Mouse (Mus musculus) regulatory T cell (primary cell): ENCODE results near the gene Rasgrp2.

Source experiments
- in situ Hi-C: fragments of 300-600 bp; cut with MboI, MseI; formaldehyde crosslinking; loops from one replicate; pipeline ENCODE4 v1.15.1; 2025; ENCODE audit warnings: high pct_unique_total_duplicates

The Rasgrp2 gene

GRCm38 (mm10) chr19:6407109-6407508, 8.0 kb downstream of the Rasgrp2 start:
- in situ Hi-C loops: no loop called here

GRCm38 (mm10) chr19:6407816-6408510, 8.8 kb downstream of the Rasgrp2 start:
- in situ Hi-C loops: no loop called here

DNA sequence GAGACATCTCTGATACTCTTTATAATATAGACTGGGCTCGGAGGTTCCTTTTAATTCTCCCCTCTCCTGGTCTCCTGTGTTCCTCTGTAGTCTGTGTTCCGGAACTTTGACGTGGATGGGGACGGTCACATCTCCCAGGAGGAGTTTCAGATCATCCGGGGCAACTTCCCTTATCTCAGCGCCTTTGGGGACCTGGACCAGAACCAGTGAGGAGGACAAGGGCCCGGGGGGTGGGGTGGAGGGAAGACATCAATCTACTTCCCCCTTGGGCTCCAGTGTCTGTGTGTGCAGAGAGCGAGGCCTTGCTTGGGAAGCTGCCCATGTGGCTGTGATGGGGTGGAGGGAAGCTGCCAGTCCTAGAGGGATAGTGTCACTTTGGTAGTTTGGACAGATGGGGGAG, 9.6 kb downstream of the Rasgrp2 start:
- in situ Hi-C loops: no loop called here

- in situ Hi-C loops: no loop called here
Measured at GRCm38 (mm10) chr19:6409176-6409575, 10.0 kb downstream of the Rasgrp2 start.

DNA sequence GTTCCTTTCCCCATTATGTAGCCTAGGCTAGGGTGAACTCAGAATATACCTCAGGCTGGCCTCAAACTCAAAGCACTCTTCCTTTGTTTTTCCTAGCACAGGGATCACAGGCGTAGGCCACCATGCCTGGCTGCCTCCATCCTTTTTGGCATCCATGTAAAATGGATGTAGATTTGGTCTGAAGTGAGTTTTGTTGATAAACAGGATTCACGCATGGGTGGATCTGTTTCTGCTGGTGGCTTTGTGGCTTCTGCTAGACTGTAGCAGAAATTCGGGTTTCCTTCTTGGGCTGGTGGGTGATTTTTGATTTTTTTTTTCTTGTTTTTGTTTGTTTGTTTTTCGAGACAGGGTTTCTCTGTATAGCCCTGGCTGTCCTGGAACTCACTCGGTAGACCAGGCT, 10.8 kb downstream of the Rasgrp2 start:
- in situ Hi-C loops: no loop called here

- in situ Hi-C loops: no loop called here
Measured at GRCm38 (mm10) chr19:6412798-6413197, 13.7 kb downstream of the Rasgrp2 start.

DNA sequence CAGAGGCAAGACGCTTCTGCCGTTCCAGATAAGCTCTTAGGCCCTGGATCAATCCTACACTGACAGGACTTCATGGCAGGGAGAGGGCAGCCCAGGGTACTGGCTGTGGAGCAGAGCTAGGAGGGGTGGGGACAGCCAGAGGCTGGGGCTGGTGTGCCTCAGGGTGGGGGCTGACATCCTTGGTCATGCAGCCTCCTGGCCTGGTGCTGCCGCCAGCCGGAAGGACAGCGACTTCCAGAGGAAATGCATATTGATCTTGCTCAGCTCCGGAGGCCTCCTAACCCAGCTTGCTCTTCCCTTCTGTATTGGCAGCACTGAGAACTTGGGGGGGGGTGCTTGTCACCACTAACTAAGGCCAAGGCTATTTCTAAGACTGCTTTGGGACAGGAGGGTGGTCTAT, 16.3 kb downstream of the Rasgrp2 start:
- in situ Hi-C loops: no loop called here

GRCm38 (mm10) chr19:6416124-6416770, 17.1 kb downstream of the Rasgrp2 start:
- in situ Hi-C loops: no loop called here

DNA sequence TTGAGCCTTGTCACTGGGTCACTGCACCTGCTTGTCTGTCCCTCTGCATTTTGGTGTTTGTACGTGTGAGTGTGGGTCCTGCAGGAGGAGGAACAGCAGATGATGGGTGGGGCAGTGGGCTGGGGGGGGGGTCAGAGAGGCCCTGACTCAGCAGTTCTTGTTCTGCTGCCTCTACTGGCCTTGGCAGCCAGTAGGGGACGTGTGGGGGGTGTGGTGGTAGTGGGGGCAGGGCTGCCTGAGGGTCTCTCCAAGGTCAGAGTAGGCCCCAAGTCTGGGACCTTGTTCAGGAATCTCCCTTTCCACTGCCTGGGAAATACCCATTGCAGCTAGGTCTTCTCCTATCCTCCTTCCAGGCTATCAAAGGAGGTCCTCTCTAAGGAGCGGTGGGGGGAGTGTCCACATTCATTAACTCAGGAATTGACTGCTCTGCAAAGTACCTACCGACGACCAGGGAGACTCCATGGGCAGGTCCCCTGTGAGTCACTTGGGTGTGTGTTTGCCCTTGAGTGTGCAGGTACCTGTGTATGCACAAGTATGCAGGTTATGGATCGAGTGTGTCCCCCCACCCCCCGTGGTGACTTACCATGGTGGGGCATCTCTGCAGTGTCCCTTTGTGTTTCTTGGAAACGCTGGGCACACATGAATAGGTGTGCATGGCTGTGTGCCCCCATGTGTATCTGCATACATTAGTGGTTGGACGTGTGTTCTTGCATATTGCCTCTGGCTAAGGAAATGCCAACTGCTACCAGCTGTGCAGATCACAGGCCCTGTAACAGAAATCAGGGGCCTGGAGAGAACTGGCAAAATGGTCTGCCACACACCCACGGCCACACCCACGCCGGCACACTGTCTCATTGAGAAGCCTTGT, 18.0 kb downstream of the Rasgrp2 start:
- in situ Hi-C loops: no loop called here

DNA sequence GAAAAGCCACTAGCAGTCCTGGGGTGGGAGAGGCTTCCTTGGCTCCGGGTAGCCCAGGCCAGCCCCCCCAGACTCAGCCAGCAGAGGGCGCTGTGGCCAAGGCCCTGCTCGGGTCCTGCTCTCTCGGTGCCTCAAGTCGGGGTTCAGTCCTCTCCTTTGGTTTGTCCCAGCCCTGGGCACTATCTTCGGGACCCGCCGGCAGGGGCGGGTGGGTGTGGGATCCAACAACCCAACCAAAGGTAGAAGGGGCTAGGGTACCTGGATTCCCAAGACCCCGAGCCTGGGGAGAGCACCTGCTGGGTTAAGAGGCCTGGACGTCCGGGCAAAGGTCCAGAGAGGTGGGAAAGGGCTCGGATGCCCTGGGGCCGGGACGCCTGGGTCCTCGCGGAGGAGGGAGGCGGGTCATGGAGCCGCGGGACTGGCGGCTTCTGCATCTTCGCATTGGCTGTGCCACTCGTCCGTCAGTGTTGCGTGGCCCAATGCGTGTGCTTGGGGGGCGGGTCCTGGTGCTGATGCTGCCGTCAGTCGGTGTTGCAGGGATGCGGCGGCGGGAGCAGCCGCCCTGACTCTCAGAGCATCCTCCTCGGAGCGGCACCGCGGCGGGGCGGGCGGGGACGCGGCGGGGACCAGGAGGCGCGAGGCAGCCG, 19.2 kb downstream of the Rasgrp2 start, which contains the start of gene Nrxn2:
Gene Nrxn2, plus strand, starts transcription at position 499 of the 647 bp plus-strand sequence.
- in situ Hi-C loops: no loop called here

DNA sequence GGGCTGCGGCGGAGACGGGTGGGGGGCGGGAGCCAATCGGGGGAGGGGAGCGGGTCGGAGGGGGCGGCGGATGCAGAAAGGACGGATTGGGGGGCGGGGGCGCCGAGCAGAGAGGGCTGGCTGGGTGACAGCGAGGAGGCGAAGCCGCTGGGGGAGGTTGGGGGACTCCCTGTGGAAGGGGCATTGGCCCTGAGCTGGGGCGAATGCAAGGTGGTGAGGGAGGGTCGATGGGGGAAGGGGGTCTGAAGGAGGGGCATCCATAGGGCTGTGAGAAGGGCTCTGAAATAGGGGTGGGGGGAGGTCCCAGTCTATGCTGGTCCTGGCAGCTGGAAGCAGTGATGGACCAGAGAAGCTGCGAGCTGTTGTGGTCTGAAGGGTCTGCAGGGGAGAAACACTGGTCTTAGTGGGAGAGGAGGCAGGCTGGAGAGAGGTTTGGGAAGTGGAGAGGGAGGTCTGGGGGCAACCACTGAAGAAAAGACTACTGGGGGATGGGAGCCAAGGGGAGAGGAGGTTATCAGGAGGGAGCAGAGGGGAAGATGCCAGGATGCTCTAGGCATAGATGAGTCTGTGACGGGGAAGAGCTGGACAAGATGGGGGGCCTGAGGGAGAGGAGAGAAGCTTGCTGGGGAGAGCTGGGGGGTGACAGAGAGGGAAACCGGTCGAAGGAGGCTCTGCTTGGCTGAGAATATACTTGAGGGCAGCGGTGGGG, 20.0 kb downstream of the Rasgrp2 start:
- in situ Hi-C loops: no loop called here

- in situ Hi-C loops: no loop called here
Measured at GRCm38 (mm10) chr19:6419805-6420310, 20.7 kb downstream of the Rasgrp2 start.

DNA sequence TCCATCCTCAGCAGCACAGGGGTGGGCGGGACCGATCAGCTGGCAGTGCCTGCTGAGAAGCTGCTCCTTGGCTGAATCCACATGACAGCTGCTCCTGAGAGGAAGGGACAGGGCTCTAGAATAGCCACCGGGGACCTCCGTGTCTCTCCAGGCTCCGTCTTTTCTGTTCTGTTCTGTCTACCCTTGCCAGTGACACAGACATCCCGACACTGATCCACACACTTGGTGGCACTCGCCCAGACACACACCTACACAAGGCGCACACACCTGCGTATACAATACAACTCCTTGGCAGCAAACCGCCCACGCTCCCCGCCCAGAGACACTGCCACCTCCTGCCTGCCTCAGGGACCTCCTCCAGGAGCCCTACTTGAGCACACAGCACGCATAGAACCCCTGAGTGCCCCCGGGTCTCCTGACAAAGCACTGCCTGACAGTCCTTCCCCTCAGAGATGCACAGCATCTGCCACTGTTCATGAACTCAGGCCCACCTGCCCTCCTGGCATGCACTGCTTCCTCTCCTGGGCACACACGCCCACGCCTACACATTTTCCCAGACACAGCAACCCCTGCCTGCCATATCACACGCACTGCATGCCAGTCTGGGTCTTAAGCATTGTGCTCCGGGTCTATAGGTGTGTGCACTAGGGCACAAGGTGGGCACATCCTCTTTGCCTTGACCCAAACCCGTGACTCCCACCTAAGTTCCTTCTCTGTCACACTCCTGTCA, 21.5 kb downstream of the Rasgrp2 start:
- in situ Hi-C loops: no loop called here

DNA sequence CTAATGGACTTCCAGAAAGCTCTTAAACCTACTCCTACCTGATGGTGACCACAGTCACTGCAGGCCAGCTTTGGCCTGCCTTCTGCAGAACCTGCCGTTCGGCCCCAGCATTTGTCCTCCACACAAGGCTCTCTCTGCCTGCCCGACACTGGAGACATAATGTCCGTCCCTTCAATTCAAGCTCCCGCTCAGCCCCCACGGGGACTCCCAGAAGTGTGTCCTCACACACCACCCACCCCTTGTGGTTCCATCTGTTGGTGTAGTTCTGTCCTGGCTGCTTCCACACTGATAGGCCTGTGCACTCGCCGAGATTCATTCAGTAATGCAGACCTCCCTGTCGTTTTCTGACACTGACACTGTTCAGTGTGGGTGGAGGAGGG, 22.1 kb downstream of the Rasgrp2 start:
- in situ Hi-C loops: no loop called here

DNA sequence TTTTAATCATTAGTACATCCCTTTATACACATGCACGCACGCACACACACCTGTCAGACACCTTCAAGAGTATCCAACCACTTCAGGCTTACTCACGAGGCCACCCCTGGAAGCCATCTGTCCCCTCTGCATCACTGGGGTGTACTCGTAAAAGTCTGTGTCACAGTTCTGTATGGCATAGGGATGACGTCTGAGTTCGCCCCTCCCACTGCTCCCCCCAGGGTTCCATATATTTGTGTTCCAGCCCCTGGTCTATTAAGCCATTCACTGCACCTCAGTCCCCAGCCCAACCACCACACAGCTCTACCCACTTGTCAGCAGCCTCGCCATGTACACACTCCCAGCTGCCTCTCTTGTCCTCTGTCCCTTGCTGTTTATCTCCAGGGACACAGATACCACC, 22.9 kb downstream of the Rasgrp2 start:
- in situ Hi-C loops: no loop called here

DNA sequence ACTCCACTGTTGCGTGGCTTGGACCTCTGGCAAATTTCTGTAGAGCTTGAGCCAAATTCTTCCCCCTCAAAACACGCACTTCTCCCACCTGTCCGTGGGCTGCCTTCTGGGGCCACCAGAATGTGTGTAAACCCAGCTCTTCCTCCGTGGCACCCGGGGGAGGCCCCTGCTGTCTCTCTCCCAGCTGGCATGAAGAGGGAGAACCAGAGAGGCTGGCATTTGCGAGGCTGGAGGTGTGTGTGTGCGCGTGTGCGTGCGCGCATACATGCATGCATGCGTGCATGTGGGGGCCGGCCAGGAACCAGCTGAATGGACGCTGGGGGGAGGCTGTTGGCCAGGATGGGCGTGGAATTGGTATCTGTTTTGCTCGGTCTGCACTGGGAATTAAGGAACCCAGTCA, 24.1 kb downstream of the Rasgrp2 start:
- in situ Hi-C loops: no loop called here

DNA sequence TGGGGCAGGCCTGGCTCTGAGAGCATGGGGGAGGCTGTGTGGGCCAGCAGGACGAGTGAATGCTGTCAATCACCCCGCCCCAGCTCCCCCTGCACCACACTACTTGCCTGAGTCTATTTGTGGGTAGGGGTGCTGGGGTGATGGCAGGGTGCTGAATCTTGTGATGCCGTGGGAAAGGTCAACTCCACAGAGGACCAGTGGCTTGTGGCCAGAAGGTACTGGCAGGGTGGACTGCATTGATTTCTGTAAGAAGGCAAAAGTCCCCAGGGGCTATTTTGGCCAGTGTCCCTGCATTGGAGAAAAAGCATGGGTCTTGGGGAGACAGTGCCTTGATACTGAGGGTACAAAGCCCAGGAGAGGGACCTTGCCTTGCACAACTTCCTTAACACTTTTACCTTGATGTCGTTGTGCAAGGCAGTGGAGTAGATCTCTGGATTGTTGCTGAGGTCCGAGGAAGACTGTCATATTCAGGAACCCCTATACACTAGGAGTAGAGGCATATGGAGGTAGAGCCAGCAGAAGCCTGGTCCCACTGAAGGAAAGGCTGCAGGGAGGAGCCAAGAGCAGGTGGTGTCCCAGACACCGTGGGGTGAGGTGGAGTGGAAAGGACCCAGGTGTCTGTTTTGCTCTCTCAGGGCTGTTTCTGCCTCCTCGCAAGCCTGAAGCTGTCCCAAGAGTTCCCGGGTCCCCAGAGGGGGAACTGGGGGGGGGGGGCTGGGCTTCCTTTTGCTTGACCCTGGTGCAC, 25.2 kb downstream of the Rasgrp2 start:
- in situ Hi-C loops: no loop called here

GRCm38 (mm10) chr19:6425595-6425994, 26.5 kb downstream of the Rasgrp2 start:
- in situ Hi-C loops: no loop called here

DNA sequence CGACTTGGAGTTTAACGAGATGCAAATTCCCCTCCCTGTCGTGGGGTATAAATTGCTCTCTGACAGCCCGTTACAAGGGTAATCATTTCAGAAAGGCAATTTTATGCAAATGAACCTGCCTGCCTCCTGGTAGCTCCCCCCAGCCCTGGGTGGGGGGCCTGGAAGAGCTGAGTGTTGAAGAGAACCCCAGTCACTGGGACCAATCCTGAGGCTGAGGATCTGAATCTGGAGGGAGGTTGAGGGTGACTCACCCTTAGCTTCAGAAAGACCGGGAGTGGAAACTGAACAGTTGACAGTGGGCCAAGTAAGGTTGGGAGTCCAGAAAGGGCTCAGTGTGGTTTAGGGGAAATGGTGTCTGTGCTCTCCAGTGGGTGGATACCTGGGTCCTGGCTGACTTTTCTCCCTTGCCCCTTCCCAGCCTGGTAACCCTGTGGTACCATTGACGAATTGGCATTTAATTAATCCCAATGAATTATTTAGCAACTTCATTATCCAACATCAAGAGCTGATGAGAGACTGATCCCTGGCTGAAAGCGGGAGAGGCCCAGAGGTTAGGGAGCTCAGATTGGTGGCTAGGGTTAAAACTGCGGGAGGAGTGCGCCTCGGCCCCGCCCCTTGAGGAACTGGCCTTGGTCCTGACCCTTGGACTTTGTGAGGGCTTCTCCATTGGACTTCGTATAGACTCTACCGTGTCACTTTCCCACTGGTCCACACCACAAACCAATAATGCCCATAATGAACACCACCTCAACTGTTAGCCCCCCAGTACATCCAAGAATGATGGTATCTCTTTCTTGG, 27.8 kb downstream of the Rasgrp2 start:
- in situ Hi-C loops: no loop called here
